Mouse (Mus musculus) neural tube, embryonic 10.5 days (tissue): ENCODE results near the gene Traf7.

Source experiments
- DNase-seq: peaks from one replicate; pipeline ENCODE4 v3.0.0-alpha.2; 2017; ENCODE audit warnings: low spot score; ENCODE audit errors: extremely low spot score

Traf7 gene

DNA sequence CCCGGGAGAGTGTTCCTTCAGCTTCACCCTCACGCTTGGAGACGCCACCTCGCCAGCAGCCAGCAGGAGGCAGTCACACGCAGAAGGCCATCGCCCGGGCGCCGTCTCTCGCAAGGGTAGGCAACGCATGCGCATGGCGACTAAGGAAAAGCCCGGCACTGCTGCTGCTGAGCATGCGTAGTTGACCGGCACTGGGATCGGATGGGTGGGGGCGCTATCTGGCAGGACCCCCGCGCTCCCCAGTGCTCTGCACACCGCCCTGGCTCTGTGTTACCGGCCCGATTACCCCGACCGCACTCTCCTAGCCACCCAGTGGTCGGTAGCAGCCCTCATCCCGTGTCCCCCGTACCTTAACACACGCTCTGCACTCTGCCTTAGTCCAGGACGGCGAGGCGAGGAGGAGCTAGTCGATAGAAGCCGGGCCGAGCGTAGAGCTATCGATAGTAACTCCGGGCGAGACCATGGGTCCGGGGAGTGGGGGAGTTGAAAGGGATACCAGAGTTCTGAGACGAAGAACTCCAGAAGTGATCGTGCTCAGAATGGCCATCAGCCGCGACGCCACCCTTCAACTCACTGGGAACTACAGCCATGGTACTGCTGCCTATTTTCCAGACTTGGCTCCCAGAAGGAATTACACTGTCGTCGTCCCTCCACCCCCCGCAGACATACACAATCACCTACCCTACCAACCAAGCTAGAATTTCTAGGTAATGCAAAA is 48.9 kb downstream of the Traf7 start, which contains the start of gene Mlst8:
Mlst8 (minus strand) TSS at position 416 of the 718 bp plus-strand sequence.
- peak; percentile 99 for DNase-seq

DNA sequence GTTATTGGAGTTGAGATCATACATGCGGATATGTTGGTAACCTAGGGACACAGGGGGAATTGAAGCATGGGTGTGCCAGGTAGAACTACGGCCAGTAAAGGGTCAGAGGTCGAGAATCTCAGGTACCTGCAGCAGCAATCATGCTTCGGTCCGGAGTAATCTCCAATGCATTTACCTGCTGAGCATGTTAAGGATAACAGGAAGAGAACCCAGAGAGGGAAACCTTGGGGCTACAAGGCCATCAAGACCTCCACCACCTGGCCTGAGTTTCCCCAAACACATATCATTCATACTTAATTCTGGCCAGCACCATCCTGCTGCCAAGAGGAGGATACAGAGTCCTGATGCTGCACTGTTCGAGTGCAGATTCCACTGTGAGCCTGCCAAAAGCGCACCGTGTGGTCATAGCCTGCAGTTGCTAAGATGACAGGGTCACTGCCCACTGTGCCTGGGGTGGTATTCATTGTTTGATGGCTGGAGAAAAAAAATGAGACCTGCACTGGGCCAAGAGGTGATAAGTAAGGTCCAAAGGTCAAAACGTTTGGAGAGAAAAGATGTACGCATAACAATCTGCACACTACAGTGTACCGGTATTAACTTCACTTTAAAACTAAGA is 49.6 kb downstream of the Traf7 start:
- no peak for DNase-seq

DNA sequence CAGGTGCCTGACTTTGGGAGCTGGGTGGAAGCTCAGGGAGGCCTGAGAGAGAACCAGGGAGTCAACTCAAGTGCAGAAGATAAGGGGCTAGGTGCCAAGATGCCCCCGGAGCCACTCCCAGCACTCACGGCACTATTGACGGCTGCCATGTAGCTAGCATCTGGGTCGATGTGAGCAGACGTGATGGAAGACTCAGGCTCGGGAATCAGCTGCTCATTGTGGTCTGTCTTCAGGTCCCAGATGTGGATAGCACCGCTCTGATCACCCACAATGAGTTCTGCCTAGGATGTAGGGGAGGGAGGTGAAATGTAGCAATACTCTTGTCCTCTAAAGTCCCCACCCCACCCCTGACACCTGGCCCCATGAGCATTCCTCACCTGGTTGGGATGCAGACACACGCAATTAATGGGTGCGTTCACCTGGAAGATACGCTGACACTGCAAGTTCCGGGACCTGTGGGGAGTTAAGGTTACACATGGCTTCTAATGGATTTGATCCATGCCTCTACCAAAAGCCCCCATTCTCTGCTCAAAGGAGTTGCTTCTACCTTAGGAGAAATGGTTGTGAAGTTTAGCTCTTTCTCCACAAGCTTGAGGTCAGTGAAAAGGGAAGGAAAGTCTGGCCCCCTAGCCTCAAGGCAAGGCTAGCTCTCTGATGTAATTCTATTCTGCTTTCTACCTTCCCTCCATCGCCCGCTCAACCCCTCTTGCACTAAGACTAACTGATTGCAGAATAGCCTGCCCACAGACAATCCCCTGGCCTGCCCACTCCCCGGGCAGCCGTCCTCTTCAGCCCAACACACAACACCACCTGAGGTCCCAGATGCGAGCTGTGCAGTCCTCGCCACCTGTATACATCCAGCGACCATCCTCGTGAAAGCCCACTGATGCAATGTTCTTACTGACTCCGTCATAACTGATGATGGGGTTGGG is 50.4 kb downstream of the Traf7 start:
- no peak for DNase-seq

DNA sequence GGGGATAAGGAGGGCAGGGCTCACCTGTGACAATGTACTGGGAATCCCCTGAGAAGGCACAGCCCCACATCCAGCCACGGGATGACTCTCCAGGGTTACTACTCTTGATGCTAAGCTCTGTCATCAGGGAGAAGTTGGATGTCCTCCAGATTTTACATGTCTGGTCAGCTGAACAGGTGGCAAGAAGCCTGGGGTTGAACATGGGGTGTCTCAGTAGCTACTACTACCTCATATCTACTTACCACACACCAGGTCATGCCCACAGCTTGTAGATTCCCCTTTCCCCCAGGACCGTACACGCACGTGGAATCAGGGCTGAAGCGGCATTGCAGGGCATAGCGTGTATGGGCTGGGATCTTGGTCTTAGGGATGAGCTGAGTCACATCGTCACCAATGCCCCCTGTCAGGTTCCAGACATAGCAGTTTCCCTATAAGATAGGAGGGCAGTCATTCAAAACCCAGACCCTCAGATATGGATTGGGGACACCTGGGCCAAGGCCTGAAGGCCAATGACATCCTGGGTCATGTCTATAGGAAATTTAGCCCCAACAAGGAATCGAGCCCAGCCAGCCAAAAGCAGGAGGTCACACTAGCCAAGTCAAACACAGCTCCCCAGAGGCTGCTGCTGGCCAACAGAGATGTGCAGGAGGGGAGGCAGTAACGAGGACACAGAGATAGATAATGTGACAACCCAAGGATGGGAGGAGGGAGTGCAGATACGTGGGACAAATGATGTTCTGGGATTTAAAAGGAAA is 51.5 kb downstream of the Traf7 start:
- no peak for DNase-seq

DNA sequence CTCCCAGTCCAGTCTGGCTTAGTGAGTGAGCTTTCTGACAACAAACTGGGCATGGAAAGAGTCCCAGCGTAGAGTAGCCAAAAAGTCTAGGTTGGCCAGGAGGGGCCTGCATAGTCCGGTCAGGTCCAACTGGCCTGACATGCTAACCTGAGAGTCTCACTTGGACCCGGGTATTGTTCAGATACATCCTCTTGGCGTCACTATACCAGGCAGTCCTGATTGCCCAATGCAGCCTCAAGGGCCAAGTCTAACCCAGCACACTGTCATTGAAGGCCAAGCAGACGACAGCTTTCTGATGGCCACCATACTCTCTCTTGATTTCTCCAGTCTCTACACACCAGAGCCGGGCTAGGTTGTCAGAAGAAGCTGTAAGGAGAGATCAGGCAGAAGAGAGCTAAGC is 52.2 kb downstream of the Traf7 start:
- DNase-seq = no peak

DNA sequence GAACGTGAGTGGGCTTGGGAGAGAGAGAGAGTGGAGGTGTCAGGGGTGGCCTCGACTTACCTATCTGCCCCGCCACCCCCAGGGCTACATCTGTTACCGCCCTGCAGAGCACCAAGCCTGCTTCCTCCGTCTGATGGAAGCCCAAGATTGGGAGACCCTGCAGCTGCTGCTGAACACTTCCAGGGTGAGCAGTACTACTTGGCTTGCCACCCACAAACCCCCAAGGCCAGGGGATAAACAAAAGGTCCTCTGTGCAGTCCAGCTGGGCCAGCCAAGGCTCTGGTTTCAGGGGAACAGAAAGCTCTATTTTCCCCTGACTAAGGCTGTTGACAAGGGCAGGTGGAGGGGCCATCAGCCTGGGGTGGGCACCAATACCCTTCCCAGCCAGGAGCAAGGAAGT is 53.2 kb downstream of the Traf7 start:
- no peak for DNase-seq

DNA sequence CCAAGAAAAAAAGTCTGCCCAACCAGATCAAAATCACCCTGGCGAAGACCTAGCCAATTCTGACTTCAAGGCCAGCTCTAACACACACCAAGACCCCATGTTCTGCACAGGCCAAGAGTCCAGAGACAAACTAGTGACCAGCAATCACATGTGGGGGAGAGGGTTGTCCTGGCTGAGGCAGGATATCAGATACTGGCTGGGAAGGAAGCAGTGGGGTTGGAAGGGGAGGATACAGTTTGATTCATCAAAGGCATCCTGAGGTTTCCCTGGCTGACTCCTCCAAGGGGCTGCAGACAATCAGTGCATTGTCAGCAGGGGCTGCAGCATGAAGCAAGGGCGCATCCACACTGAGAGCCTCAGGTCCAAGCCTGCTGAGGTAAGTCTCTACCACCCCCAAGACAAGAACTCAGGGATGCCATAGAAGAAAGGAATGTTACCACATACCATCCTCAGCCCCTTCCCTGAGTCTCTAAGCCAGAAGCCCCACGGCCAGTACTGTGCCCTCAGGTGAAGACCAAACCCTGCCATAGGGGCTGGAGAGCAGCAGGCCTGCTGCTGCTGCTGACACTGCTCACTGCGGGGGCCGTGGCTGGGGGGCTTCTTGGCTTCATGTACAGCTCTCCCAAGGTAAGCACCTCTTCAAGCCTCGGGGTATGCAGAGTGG is 54.0 kb downstream of the Traf7 start, which contains the start of gene Bricd5:
Bricd5 (plus strand) TSS at position 273 of the 664 bp plus-strand sequence.
- no peak for DNase-seq

DNA sequence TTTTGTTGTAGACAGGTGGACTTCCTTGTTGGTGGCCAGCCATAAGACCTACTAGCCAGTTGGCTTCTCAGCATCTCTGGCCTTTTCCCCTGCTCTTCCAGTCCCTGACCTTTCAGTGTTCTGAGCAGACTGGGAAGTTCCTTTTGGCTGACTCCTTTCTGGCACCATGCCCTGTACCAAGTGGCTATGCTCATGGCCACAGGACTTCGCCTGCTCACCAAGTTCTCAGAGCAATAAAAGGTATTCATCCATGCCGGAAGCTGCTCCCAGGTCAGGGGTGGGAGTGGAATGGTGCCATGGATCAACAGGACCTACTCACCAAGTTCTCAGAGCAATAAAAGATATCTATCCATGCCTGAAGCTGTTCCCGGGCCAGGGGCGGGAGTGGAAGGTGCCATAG is 55.2 kb downstream of the Traf7 start:
- DNase-seq = no peak

DNA sequence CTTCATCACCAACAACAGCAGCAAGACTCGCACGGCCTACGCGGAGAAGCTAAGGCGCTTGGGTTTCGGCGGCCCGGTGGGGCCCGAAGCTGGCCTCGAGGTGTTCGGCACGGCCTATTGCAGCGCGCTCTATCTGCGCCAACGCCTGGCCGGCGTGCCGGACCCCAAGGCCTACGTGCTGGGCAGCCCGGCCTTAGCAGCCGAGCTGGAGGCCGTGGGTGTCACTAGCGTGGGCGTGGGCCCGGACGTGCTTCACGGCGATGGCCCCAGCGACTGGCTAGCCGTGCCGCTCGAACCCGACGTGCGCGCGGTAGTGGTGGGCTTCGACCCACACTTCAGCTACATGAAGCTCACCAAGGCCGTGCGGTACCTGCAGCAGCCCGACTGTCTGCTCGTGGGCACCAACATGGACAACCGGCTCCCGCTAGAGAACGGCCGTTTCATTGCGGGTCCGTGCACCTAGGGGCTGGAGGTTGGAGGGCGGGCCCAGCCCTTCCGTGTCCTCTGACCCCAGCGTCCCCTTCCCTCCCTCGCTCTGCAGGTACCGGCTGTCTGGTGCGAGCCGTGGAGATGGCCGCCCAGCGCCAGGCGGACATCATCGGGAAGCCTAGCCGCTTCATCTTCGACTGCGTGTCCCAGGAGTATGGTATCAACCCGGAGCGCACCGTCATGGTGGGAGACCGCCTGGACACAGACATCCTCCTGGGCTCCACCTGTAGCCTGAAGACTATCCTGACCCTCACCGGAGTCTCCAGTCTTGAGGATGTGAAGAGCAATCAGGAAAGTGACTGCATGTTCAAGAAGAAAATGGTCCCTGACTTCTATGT is 56.8 kb downstream of the Traf7 start:
- DNase-seq = no peak

DNA sequence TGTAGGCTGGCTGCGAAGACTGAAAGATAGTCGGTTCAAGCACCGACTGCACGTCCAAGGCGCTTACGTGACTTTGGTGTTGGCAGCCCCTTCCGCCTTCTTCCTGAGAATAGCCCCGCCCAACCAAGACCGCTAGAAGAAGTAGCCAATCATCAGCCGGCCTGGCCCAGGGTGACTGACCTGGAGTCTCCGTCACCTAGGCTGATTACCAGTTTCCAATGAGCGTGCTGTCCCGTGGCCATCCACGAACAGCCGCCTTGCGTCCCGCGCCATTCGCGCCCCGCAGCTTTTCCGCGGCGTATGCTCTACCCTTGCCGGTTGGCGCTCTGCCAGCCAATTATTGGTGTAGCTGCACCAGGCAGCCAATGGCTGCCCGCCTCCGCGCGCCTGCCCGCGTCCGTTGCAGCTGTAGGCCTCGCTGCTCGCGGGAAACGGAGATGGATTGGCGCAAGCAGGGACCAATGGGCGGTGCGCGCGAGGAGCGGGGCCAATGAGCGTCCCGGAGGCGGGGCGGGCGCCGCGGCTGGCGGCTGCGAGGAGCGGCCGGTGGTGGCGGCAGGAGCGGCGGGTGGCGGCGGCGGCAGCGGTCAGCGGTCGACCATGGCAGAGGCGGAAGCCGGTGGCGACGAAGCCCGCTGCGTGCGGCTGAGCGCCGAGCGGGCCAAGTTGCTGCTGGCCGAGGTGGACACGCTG is 57.7 kb downstream of the Traf7 start, which contains the start of the genes E4f1 and Pgp:
E4f1 (minus strand) TSS at position 404 of the 693 bp plus-strand sequence.
Pgp (plus strand) TSS at position 483 of the 693 bp plus-strand sequence.
- DNase-seq = peak; percentile 98

DNA sequence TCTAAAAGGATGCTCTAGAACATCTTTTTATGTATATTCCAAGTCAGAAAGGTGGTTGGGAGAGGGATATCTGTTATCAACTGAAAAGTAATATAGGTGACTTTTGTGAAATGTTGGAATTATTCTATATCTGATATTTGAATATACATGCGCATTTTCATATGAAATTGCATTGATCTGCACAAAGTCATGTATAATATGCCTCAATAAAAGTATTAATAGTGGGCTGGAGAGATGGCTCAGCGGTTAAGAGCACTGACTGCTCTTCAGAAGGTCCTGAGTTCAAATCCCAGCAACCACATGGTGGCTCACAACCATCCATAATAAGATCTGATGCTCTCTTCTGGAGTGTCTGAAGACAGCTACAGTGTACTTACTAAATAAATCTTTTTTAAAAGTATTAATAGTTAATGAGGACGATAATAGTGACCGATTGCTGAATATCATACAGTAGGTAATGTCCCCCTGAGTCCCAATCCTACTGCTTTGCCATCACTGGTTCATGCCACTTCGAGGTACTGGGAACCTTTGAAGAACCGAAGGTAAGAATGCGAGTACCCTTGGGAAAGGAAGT is 58.3 kb downstream of the Traf7 start:
- DNase-seq = no peak

DNA sequence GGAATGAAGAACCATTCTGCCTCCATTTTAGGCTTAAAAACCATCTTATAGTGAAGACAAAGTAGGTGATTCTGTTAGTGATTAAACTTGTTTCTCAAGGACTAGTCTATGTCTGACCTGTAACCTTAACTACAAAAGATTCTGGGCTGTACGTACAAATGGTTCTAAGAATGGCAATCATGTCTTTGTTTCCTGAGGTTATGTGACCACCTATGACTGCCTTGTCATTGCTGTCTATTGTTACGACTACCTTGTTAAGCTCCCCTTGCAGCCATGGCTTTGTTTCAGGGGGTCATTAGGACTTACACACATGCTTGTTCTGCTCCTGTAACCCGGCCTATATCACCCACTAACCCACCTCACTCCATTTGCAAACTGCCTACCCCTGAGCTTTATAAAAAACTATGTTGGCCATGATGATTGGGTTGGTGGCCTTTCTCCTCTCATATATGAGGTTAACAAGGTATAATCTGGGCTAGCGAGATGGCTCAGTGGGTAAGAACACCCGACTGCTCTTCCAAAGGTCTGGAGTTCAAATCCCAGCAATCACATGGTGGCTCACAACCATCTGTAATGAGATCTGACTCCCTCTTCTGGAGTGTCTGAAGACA is 59.0 kb downstream of the Traf7 start:
- DNase-seq = no peak

DNA sequence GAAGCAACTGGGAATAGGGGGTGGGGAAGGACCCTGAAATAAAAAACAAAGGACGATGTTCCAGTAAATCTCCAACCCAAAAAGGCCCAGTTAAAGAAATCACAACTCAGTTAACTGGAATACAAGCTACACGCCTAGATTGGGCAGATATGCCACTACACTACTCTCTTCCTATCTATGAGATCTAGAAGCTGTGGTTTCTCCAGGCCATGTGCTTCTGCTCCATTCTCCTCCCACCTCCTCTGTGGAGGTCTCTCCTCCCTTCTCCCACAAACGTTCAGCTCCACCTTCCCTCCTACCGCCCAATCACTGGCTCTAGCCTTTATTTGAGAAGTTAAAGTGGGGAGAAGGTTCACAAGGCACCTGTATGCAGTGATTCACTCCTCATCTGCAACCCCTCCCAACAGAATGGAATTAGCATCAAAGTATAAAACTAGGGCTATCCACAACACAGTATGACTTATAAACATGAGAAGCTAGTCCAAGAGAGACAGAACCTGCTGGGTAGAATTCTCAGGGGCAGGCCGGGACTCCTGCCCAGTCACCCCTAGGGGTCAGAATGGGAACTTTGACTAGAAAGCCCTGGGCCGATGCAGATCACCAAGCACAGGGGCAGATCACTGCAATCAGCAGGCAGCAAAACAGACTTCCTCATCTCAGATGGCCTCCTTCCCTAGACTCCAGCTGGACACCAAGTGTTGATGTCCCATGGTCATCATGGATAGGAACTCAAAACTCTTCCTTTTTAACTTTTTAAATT is 64.2 kb downstream of the Traf7 start:
- DNase-seq = no peak

DNA sequence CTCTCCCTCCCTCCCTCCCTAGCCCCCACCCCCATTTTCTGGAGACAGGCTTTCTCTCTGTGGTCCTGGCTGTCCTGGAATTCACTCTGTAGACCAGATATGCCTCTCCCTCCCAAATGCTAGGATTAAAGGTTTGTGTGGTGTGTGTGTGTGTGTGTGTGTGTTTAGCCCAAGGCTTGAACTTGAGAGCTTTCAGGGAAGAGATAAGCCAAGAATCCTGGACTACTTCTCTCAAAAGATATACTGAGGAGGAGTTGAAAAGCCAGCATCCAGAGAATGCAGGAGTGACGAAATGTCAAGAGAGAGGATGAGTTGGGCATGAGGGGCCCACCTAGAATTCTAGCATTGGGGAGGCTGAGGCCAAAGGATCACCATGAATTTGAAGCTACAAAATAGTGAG is 64.8 kb downstream of the Traf7 start:
- DNase-seq = no peak

DNA sequence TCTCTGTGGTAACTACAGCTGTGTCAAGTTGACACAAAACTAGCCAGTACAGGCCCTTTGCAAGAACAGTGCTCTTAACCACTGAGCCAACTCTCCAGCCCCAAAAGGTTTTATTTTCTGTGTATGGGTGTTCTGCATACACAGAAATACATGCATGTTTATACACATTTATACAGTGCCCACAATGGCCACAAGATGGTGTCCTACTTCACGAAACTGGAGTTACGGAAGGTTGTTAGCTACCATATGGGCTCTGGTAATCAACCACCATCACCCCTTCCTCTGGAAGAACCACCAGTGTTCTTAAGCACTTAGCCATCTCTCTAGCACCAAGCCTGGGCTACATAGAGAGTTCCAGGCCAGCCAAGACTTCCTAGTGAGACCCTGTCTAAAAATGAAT is 66.2 kb downstream of the Traf7 start:
- no peak for DNase-seq
